Mouse (Mus musculus) forebrain, postnatal 0 days (tissue): ENCODE results near the gene Csf2rb. TPM values are rescaled to one million over a fixed set of nuclear protein-coding genes. Genes with fewer than 3 reads are reported as not detected.

Experiments used
- ATAC-seq: fragments of 200-750 bp; cut with Nextera tagmentation; 2 replicates; pipeline ENCODE4 v1.8.0; 2017; ENCODE audit warnings: mild to moderate bottlenecking, moderate library complexity
- DNase-seq: peaks from one replicate; pipeline ENCODE4 v3.0.0-alpha.2; 2015
- H3K27ac ChIP-seq: fragments of 300-500 bp; sonication (generic); 2 replicates; pipeline ENCODE4 v1.5.1; 2014; ENCODE audit warnings: low read depth, mild to moderate bottlenecking, antibody characterized with exemption, low read length, moderate library complexity, mixed read lengths
- H3K27me3 ChIP-seq: fragments of 300-500 bp; sonication (generic); 2 replicates; pipeline ENCODE4 v1.6.1; 2014; ENCODE audit warnings: mild to moderate bottlenecking, low read length, mixed read lengths; ENCODE audit not compliant: insufficient read depth
- H3K36me3 ChIP-seq: fragments of 300-500 bp; sonication (generic); 2 replicates; pipeline ENCODE4 v1.6.1; 2014; ENCODE audit warnings: mild to moderate bottlenecking, moderate library complexity; ENCODE audit not compliant: insufficient read depth
- H3K4me1 ChIP-seq: fragments of 300-500 bp; sonication (generic); 2 replicates; pipeline ENCODE4 v1.6.1; 2014; ENCODE audit warnings: antibody characterized with exemption; ENCODE audit not compliant: insufficient read depth
- H3K4me2 ChIP-seq: fragments of 300-500 bp; sonication (generic); 2 replicates; pipeline ENCODE4 v1.6.1; 2014; ENCODE audit warnings: low read depth, mild to moderate bottlenecking, moderate library complexity
- H3K4me3 ChIP-seq: fragments of 300-500 bp; sonication (generic); 2 replicates; pipeline ENCODE4 v1.5.1; 2014; ENCODE audit warnings: low read depth, low read length, mixed read lengths
- H3K9ac ChIP-seq: fragments of 300-500 bp; sonication (generic); 2 replicates; pipeline ENCODE4 v1.6.1; 2014; ENCODE audit warnings: mild to moderate bottlenecking
- H3K9me3 ChIP-seq: fragments of 300-500 bp; sonication (generic); 2 replicates; pipeline ENCODE4 v1.6.1; 2016; ENCODE audit warnings: low read length
- CTCF ChIP-seq: sonication (generic); IDR thresholded peaks from 2 replicates; pipeline ENCODE4 v1.5.1; 2016; ENCODE audit warnings: antibody characterized with exemption, control low read depth, low read depth
- WGBS: fragments of 180-500 bp; shearing (Covaris S2); extraction: QIAGEN DNeasy Blood & Tissue Kit; methylation state at CpG from one replicate; pipeline ENCODE4 v1.1.7; 2014; 5-methylcytosine and 5-hydroxymethylcytosine counted together
- polyA plus RNA-seq: library from polyadenylated mRNA; unstranded; fragments of >200 nt; fragmentation: Nextera tagmentation; extraction: Ambion mirVana; gene quantifications from 2 replicates; pipeline ENCODE4 v1.2.1, GENCODE M21; 2015
- total RNA-seq: library from RNA; depleted of rRNA; stranded (reverse); fragments of >200 nt; gene quantifications from 2 replicates; pipeline ENCODE4 v1.2.3, GENCODE M21; 2014

The Csf2rb gene
- total and polyA plus RNA-seq, 2 experiments from 2014 or later: 0.74 to 1.00 TPM

DNA sequence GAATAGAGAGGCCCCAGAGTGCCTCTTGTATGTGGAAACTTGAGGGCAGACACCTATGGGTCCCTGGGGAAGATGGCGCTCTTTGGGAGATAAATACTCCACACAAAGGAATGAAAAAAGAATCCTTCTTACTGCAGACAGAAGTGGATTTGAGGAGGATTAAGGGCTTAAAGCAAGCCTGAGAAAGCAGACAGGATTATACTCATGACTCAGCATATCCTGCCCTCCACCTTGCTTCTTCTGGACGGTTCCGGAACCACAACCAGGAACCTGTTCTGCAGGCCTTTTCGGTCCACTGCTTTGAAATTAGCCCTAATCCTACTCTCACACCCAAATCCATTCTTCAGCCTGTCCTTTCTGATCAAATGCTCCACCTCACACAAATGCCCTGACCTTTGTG is 56.6 kb downstream of the Csf2rb start:
- Histone ChIP-seq H3K27ac (no peak overlapping the region), H3K36me3 (no peaks in the 10 kb centered on the region), H3K4me1 (no peaks in the 10 kb centered on the region), H3K4me2 (no peak overlapping the region), H3K9me3 (no peaks in the 10 kb centered on the region), H3K4me3 (no peak overlapping the region), H3K27me3 (no peaks in the 10 kb centered on the region), H3K9ac (no peak overlapping the region)
- DNase-seq (no peak), ATAC-seq (no peak)
- WGBS: 81% methylated on average over 4 of the region's 4 CpGs
- TF ChIP-seq CTCF: no peak

- DNase-seq: peak; percentile 69
- Histone ChIP-seq H3K4me1 (no peaks in the 10 kb centered on the region), H3K4me3 (no peak overlapping the region), H3K36me3 (no peaks in the 10 kb centered on the region), H3K9ac (no peak overlapping the region), H3K9me3 (no peaks in the 10 kb centered on the region), H3K4me2 (no peak overlapping the region), H3K27me3 (no peaks in the 10 kb centered on the region), H3K27ac (peak overlapping the region; percentile 69)
- WGBS: 53% methylated on average over 11 of the region's 11 CpGs
- TF ChIP-seq CTCF: no peak
- peak; percentile 94 for ATAC-seq
Observed at GRCm38 (mm10) chr15:78383450-78384219, 58.1 kb downstream of the Csf2rb start.

GRCm38 (mm10) chr15:78384220-78385116 is 58.9 kb downstream of the Csf2rb start:
- no peaks in the 10 kb centered on the region for H3K27me3 ChIP-seq
- no peak overlapping the region for H3K4me3 ChIP-seq
- H3K9me3 ChIP-seq: no peaks in the 10 kb centered on the region
- peak overlapping the region; percentile 69 for H3K27ac ChIP-seq
- WGBS: 27% methylated on average over 7 of the region's 7 CpGs
- H3K4me2 ChIP-seq: no peak overlapping the region
- H3K4me1 ChIP-seq: no peaks in the 10 kb centered on the region
- ATAC-seq (peak; percentile 70), DNase-seq (peak; percentile 68)
- no peak for TF ChIP-seq CTCF
- H3K36me3 ChIP-seq: no peaks in the 10 kb centered on the region
- H3K9ac ChIP-seq: no peak overlapping the region

DNA sequence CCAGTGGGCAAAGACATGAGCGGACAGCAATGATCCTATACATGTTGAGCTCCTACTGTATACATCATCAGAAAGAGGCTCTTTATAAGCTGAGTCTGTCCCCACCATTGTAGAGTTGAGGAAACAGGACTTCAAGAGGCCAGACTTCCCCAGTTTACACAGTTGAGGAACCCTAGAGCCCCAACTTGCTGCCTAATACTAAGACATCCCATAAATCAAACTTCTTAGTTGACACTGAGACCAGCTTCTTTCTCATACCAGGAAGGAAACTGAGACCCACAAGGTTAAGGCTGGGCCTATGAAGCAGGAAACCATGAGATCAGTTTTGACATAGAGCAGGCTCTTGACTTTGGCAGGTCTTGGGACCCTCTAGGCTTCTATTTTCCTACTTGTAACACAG is 60.0 kb downstream of the Csf2rb start:
- Histone ChIP-seq H3K4me1 (no peaks in the 10 kb centered on the region), H3K9ac (no peak overlapping the region), H3K27me3 (no peaks in the 10 kb centered on the region), H3K4me2 (no peak overlapping the region), H3K4me3 (no peak overlapping the region), H3K36me3 (no peaks in the 10 kb centered on the region), H3K27ac (no peak overlapping the region), H3K9me3 (no peaks in the 10 kb centered on the region)
- no peak for TF ChIP-seq CTCF
- ATAC-seq (no peak), DNase-seq (no peak)
- WGBS: 100% methylated on average over 1 of the region's 1 CpGs

- H3K4me3 ChIP-seq: no peak overlapping the region
- WGBS: 84% methylated on average over 3 of the region's 3 CpGs
- ATAC-seq (no peak), DNase-seq (no peak)
- no peak overlapping the region for H3K27ac ChIP-seq
- no peak for TF ChIP-seq CTCF
- H3K4me1 ChIP-seq: no peaks in the 10 kb centered on the region
- H3K9ac ChIP-seq: no peak overlapping the region
- H3K36me3 ChIP-seq: no peaks in the 10 kb centered on the region
- H3K27me3 ChIP-seq: no peaks in the 10 kb centered on the region
- no peaks in the 10 kb centered on the region for H3K9me3 ChIP-seq
- H3K4me2 ChIP-seq: no peak overlapping the region
Observed at GRCm38 (mm10) chr15:78390855-78391254, 65.3 kb downstream of the Csf2rb start.

DNA sequence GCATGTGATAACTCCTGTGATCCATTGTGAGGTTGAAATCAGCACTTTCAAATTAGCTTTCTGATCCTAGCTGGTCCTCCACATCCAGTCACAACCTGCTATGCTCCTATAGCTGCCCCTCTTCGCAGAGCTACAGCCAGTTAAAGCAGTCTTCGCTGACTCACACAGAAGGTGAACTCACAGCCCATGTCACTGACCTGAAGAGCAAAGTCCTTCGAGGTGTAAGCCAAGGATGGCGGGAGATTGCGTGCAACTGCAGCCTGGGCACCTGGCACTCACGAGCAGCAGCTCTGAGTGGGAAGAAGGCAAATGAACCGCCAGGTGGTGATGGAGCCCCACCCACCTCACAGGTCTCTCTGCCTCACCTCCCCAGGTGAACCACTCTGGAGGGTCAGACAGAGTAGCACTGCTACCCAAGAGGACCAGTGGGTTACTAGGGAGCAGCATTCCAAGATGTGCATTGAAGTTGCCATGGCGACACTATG is 70.0 kb downstream of the Csf2rb start, which contains the start of gene Tex33:
TSS of gene Tex33 (minus strand) at position 435 of the 485 bp plus-strand sequence.
- no peaks in the 10 kb centered on the region for H3K27me3 ChIP-seq
- H3K4me1 ChIP-seq: no peaks in the 10 kb centered on the region
- ATAC-seq: no peak
- no peaks in the 10 kb centered on the region for H3K9me3 ChIP-seq
- no peak for TF ChIP-seq CTCF
- H3K36me3 ChIP-seq: 0 out of 2 replicates have a peak, but pooled peaks cover 4% of the 10 kb centered on the region
- H3K4me3 ChIP-seq: no peak within 1 kb of the TSS
- WGBS: 86% methylated on average over 8 of the region's 8 CpGs
- no peak within 1 kb of the TSS for H3K27ac ChIP-seq
- no peak within 1 kb of the TSS for H3K4me2 ChIP-seq
- DNase-seq: no peak
- no peak within 1 kb of the TSS for H3K9ac ChIP-seq
